Mouse (Mus musculus) cerebellum, adult 2 months (tissue): ENCODE measurements around the gene Zswim8.

Experiments used
- CTCF ChIP-seq: fragments of 200-500 bp; IDR thresholded peaks from 2 replicates; pipeline ENCODE4 v1.5.1; 2011; ENCODE audit warnings: low read depth, mild to moderate bottlenecking, control low read depth, low read length, moderate library complexity, borderline replicate concordance; ENCODE audit not compliant: insufficient read depth
- POLR2A ChIP-seq: fragments of 200-500 bp; IDR thresholded peaks from 2 replicates; pipeline ENCODE4 v1.6.1; 2011; ENCODE audit warnings: low read length, control low read depth, borderline replicate concordance; ENCODE audit not compliant: insufficient read depth

- TF ChIP-seq POLR2A (no peak), CTCF (no peak)
These were observed 43.2 kb downstream of the Zswim8 start for GRCm38 (mm10) chr14:20750503-20750902.
